Mouse (Mus musculus): ENCODE data around the gene Shisa6. TPM values are rescaled to one million over a fixed set of nuclear protein-coding genes. Genes with fewer than 3 reads are reported as not detected.
"Not testable (repeated sequence)": the region's sequence is repeated elsewhere in the genome, so short reads cannot be mapped to it uniquely, and the experiment has no call there.

The Shisa6 gene
- total and polyA plus RNA-seq, 3 experiments = 0.27 to 0.66 (median 0.31) TPM

DNA sequence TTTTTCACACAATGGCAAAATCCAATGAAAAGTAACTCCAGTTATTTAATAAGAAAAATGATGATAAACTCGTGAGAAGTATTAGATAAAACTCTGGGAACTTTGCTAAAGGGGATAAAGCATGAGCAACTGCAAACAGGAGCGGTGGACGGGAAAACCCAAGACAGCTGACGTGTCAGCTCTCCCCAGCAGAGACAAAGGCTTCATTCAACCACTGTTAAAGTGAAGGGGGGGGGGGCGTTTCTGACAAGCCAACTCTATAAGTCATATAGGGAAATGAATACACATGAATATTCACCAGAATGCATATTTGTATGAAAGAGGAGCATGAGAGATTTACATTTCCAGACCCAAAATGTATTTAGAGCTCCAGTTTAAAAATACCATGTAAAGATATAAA lies 83.1 kb downstream of the Shisa6 start:
- H3K79me2 ChIP-seq (replicated peaks; ENCODE audit: control insufficient read depth, insufficient read depth, low read length) = no peaks in the 10 kb centered on the region
- H3K4me3 ChIP-seq = no peak overlapping the region
- TF ChIP-seq POLR2A (IDR thresholded peaks at IDR 0.05; ENCODE audit: insufficient read depth, low read depth, low read length) = no peak
- no peak for TF ChIP-seq CTCF (IDR thresholded peaks at IDR 0.05)
- no peak for TF ChIP-seq EP300 (IDR thresholded peaks at IDR 0.05; ENCODE audit: insufficient read depth, low read depth, low read length)
- intact Hi-C loops (cut with DNase I) = no loop called here
- H3K27me3 ChIP-seq (ENCODE audit: control insufficient read depth, insufficient read depth, low read length) = 0 out of 2 replicates have a peak, but pooled peaks cover 2% of the 10 kb centered on the region
- no peaks in the 10 kb centered on the region for H3K36me3 ChIP-seq (ENCODE audit: control insufficient read depth, insufficient read depth, low read length)
- no peaks in the 10 kb centered on the region for H3K4me1 ChIP-seq (ENCODE audit: control insufficient read depth, insufficient read depth, low read length)
- no peak for DNase-seq
- 50% methylated on average over 5 of the region's 5 CpGs for WGBS
- H3K9ac ChIP-seq (ENCODE audit: low read depth, low read length) = no peak overlapping the region
- H3K27ac ChIP-seq = no peak overlapping the region

DNA sequence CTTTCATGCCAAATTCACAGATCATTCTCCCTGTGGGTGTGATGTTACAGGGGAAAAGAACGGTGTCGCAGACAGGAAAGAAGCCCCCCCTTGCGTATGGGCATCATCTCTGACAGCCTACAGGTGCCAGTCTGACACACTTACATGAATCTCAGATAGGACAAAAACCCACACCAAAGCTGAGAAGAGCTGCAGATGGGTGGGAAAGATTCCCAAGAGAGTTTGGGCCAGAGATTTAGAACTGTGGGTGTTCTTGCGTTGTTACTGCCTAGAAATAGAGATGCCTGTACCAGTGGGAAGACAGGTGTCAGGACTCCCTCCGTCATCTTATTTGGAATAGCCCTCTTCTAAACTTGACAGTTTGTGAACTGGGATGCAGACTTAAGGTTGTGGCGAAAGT lies 99.6 kb downstream of the Shisa6 start:
- Histone ChIP-seq H3K79me2 (replicated peaks; ENCODE audit: control insufficient read depth, insufficient read depth, low read length) (no peaks in the 10 kb centered on the region), H3K27ac (no peak overlapping the region), H3K4me3 (no peak overlapping the region), H3K27me3 (ENCODE audit: control insufficient read depth, insufficient read depth, low read length) (no peaks in the 10 kb centered on the region), H3K36me3 (ENCODE audit: control insufficient read depth, insufficient read depth, low read length) (no peaks in the 10 kb centered on the region), H3K4me1 (ENCODE audit: control insufficient read depth, insufficient read depth, low read length) (no peaks in the 10 kb centered on the region), H3K9ac (ENCODE audit: low read depth, low read length) (no peak overlapping the region)
- intact Hi-C loops (cut with DNase I) = no loop called here
- 83% methylated on average over 6 of the region's 6 CpGs for WGBS
- TF ChIP-seq EP300 (IDR thresholded peaks at IDR 0.05; ENCODE audit: insufficient read depth, low read depth, low read length) (no peak), CTCF (IDR thresholded peaks at IDR 0.05) (no peak), POLR2A (IDR thresholded peaks at IDR 0.05; ENCODE audit: insufficient read depth, low read depth, low read length) (no peak)
- DNase-seq = no peak

DNA sequence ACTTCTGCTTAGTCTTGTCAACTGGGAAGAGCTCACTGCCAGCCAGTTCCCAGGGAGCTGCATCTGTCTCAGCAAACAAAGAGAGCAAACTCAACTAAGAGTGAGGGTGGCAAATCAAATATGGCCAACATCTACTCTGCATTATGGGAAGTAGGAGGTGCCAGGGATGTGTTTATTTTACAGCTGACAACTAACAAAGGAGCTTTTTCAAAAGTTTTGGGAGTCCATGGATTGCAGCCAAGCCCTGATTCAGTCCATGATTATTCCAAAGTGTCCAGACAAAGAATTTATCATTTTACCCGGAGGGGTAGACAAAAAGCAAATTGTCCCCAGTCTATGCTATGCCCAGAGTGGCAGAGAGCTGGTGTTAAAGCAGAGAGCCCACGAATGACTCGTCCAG lies 107.5 kb downstream of the Shisa6 start:
- Histone ChIP-seq H3K27me3 (ENCODE audit: control insufficient read depth, insufficient read depth, low read length) (no peaks in the 10 kb centered on the region), H3K36me3 (ENCODE audit: control insufficient read depth, insufficient read depth, low read length) (no peaks in the 10 kb centered on the region), H3K27ac (no peak overlapping the region), H3K79me2 (replicated peaks; ENCODE audit: control insufficient read depth, insufficient read depth, low read length) (no peaks in the 10 kb centered on the region), H3K4me1 (ENCODE audit: control insufficient read depth, insufficient read depth, low read length) (no peaks in the 10 kb centered on the region), H3K4me3 (no peak overlapping the region), H3K9ac (ENCODE audit: low read depth, low read length) (no peak overlapping the region)
- 63% methylated on average over 3 of the region's 3 CpGs for WGBS
- TF ChIP-seq POLR2A (IDR thresholded peaks at IDR 0.05; ENCODE audit: insufficient read depth, low read depth, low read length) (no peak), CTCF (IDR thresholded peaks at IDR 0.05) (no peak), EP300 (IDR thresholded peaks at IDR 0.05; ENCODE audit: insufficient read depth, low read depth, low read length) (no peak)
- DNase-seq = no peak
- intact Hi-C loops (cut with DNase I) = no loop called here

DNA sequence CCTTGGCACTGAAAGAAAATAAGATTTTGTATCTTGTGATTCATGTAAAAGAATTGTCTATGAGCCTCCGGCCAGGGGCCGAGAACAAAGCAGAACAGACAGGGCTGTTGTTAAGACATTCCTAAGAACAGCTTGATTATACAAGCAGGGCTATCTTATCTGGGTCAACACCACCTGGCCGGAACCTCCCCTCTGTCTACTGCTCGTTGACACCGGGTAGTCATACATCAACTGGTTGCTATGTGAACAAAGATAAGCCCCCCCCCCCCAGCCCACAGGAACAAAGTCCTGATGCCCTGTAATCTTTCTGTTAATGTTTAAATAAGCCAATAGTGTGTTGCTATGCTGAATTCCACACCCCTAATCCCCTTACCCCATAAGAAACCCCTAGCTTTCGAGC lies 117.0 kb downstream of the Shisa6 start:
- intact Hi-C loops (cut with DNase I); DNase-seq; H3K36me3 ChIP-seq (ENCODE audit: control insufficient read depth, insufficient read depth, low read length); H3K79me2 ChIP-seq (replicated peaks; ENCODE audit: control insufficient read depth, insufficient read depth, low read length); H3K9ac ChIP-seq (ENCODE audit: low read depth, low read length); H3K4me1 ChIP-seq (ENCODE audit: control insufficient read depth, insufficient read depth, low read length); H3K27ac ChIP-seq; H3K4me3 ChIP-seq; H3K27me3 ChIP-seq (ENCODE audit: control insufficient read depth, insufficient read depth, low read length): not testable (repeated sequence)
- WGBS = 32% methylated on average over 6 of the region's 6 CpGs

DNA sequence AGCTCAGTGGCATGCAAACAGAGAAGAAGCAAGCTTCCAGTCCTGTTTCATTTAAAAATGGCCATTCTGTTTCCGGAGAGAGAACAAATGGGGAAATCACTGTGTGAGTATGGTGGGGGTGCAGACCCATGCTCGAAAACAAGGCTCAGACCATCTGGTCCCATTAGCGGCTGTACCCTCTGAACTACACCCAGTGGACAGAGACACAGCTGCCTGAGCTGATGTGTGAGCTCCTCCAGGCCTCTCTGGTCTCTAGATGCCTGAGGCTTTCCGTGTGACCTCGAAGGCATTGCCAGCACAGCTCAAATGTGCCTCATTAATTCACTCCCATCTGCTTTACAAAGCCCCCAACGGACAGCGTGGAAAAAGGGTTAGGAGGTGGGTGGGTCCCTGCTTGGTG lies 125.7 kb downstream of the Shisa6 start:
- Histone ChIP-seq H3K4me3 (no peak overlapping the region), H3K27me3 (ENCODE audit: control insufficient read depth, insufficient read depth, low read length) (no peaks in the 10 kb centered on the region), H3K27ac (no peak overlapping the region), H3K9ac (ENCODE audit: low read depth, low read length) (no peak overlapping the region), H3K4me1 (ENCODE audit: control insufficient read depth, insufficient read depth, low read length) (no peaks in the 10 kb centered on the region), H3K79me2 (replicated peaks; ENCODE audit: control insufficient read depth, insufficient read depth, low read length) (no peaks in the 10 kb centered on the region), H3K36me3 (ENCODE audit: control insufficient read depth, insufficient read depth, low read length) (no peaks in the 10 kb centered on the region)
- intact Hi-C loops (cut with DNase I) = no loop called here
- DNase-seq = no peak
- no peak for TF ChIP-seq POLR2A (IDR thresholded peaks at IDR 0.05; ENCODE audit: insufficient read depth, low read depth, low read length)
- no peak for TF ChIP-seq EP300 (IDR thresholded peaks at IDR 0.05; ENCODE audit: insufficient read depth, low read depth, low read length)
- TF ChIP-seq CTCF (IDR thresholded peaks at IDR 0.05) = no peak
- 72% methylated on average over 7 of the region's 7 CpGs for WGBS

DNA sequence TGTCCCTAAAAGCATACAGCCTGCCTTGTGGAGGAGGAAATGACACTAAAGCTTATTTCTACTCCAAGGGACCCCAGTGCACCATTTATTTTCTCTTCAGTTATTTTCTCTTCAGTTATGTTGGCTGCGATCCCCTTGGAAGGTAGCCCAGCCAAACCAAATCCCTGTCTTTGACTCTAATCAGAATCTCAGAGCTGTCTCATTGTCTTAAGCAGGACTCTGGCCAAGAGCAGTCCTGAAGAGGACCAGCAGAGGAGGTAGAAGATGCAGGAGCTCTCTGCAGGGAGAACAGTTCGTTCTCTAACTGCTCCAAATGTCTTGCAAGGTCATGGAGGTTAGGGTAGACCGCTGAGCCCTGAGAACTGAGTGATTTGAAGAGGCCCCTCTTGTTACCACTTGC lies 138.2 kb downstream of the Shisa6 start:
- no peaks in the 10 kb centered on the region for H3K36me3 ChIP-seq (ENCODE audit: control insufficient read depth, insufficient read depth, low read length)
- H3K4me1 ChIP-seq (ENCODE audit: control insufficient read depth, insufficient read depth, low read length) = no peaks in the 10 kb centered on the region
- no peak for DNase-seq
- no peak overlapping the region for H3K9ac ChIP-seq (ENCODE audit: low read depth, low read length)
- no peaks in the 10 kb centered on the region for H3K79me2 ChIP-seq (replicated peaks; ENCODE audit: control insufficient read depth, insufficient read depth, low read length)
- WGBS = 27% methylated on average over 3 of the region's 3 CpGs
- intact Hi-C loops (cut with DNase I) = no loop called here
- TF ChIP-seq EP300 (IDR thresholded peaks at IDR 0.05; ENCODE audit: insufficient read depth, low read depth, low read length) = no peak
- no peak for TF ChIP-seq POLR2A (IDR thresholded peaks at IDR 0.05; ENCODE audit: insufficient read depth, low read depth, low read length)
- no peak for TF ChIP-seq CTCF (IDR thresholded peaks at IDR 0.05)
- H3K4me3 ChIP-seq = no peak overlapping the region
- H3K27me3 ChIP-seq (ENCODE audit: control insufficient read depth, insufficient read depth, low read length) = no peaks in the 10 kb centered on the region
- no peak overlapping the region for H3K27ac ChIP-seq
